Mouse (Mus musculus): ENCODE data around the gene Rtcb. TPM values are rescaled to one million over a fixed set of nuclear protein-coding genes. Genes with fewer than 3 reads are reported as not detected.
A peak's percentile ranks its signal among the peaks of the same experiment; 100 is the strongest.

Rtcb gene
- total RNA-seq (2021) = 10 to 100 TPM; 82.3 to 82.9 TPM
- long read RNA-seq, experiment 1, transcript Rtcb-201 (12 exons, 2,009 nt) = major isoform, 71 of 80 reads
- long read RNA-seq, experiment 1, partial matches to known transcripts = 5 of 80 reads
- long read RNA-seq, experiment 1, other reads (novel, unspliced or antisense) = 4 of 80 reads
- long read RNA-seq, experiment 2, transcript Rtcb-201 (12 exons, 2,009 nt) = major isoform, 32 of 39 reads
- long read RNA-seq, experiment 2, partial matches to known transcripts = 3 of 39 reads
- long read RNA-seq, experiment 2, other reads (novel, unspliced or antisense) = 4 of 39 reads

DNA sequence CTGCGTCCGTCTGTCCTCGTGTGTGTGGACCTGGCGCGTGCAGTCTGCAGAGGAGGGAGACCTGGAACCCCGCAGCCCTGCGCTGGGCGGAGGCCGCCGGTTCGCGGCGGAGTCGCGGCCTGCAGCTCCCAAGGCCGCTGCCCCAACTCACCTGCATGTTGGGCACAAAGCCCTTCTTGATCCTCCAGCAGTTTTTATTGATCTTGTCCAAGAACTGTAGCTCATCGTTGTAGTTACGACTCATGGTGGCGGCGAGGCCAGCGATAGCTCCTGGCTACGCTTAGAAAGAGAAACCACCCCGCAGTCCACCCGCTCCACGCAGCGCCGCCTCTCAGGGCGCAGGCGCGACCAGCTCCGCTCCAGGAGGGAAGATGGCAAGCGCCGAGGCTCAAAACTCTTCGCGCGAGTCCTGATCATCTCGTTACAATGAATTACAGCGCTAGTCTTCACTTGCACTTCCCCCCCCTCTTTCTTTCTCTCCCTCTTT is at the start of gene Rtcb:
Gene Rtcb (minus strand): TSS at position 360 of the 487 bp plus-strand sequence.
- DNase-seq = peak; percentile 97 to 100

DNA sequence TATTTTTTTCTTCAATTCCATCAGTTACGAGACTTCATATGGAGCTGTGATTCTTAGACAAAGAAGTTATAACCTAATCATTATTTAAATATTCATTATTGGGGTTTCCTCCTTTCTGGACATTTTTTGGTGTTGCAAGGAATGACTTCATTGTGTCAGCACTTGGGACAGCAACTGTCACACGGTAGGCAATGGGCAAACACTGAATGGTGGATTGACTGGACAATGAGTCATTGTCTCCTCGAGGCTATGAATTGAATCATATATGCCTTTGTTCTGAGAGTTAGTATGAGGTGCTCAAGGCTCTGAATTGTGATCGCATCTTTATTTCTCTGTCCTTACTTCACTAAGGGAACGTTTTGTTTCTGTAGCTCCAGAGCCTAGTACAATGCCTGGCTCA is 48.8 kb upstream of the Rtcb start:
- DNase-seq = no peak

DNA sequence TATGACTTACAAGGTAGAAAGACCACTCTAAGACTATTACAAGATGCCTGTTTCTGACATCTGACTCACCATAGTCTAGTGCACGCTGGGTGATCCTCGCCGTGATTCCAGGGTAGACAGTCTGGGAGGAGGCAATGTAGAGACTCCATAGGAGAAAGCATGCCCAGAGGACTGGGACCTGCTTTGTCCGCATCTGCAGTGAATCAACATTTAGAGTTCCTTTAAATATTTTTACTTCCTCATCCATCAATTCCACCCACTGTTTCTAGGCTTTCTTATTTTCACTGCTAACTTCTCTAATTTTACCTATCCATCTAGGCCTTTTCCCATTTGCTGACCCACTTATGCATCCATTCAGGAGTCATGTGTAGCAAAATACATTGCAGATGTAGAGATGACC is 42.8 kb upstream of the Rtcb start:
- no peak for DNase-seq

DNA sequence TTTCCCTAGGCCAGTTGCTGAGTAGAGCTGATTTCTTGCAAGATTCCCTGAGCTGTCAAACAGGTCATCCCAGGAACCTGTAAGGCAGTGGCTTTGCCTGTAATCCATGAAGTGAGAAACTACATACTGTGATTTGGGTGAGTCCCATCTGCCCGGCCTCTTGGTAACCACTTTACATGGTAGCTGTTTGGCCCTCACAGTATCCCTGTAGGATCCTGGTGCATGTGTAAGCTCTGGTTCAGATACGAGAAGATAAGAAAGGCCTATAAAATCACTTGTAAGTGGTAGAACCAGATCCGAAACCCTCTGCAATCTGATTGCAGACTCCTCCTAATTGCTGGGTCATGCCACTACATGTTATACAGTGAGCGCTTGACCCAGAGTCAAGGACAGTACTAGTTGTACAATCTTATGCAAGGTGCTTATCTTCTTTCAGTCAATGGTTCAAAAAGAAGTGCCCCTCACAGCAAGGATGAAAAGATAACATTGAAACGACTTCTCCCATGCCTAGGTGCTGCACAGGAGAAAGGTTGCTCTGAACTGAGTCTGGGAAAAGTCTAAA is 37.0 kb upstream of the Rtcb start:
- DNase-seq = no peak

DNA sequence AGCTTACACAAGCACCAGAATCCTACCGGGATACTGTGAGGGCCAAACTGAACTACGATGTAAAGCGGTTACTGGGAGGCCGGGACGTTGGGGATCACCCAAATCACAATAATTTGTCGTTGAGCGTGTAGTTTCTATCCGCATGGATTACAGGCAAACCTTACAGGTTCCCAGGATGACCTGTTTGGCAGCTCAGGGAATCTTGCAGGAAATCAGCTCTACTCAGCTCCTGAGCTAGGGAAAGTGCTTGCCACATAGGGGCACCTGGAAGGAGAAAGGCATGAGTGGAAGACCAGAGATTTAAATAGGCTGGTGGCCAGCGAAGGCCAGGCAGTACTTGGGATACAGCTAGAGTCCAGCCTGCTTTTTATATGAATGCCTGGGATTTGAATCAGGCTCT is 36.2 kb upstream of the Rtcb start:
- DNase-seq = no peak

DNA sequence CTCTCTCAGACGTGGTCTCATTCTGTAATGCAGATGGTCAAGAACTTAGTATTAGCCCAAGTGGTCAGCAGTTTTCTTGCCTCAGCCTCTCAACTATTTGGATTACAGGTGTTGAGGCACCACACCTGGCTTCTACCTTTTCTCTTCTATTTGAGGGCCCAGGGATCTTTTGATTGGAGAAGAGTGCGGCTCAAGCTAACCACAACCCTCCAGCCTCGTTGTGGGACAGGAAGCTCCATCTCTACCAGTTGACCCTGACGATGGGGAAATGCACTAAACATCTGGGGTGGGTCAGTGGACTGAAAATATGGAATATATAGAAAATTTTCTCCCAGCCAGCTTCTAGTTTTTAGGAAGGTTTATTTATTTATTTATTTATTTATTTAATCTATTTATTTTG is 34.8 kb upstream of the Rtcb start:
- DNase-seq = no peak

DNA sequence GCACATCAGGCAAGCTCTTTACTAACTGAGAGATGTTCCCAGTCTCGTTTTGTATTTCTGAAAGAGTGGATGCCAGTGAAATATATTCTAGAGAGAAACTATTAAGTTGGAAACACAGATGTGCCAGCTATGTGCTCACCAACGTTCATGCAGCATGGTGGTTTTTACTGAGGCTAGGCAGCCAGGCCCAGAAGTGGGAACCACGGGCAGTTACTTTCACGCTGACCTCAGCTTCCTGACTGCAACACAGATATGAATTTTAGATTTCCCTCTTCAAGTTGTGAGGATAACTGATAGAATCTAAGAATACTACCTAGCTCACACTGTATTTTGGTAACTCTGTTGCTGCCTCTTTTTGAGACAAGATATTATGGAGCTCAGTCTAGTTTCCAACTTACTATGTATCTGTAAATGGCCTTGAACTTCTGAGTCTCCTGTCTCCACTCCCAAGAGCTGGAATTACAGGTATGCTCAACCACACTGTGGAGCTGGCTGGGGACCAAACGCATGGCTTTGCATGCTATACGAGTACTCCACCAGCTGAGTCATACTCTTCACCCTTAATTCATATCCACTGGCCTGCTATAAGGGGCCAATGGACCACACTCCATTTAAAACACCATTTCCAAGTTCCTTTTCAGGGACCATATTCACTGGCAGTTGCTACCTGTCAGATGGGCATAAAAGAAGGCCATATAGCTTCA is 31.9 kb upstream of the Rtcb start:
- no peak for DNase-seq

DNA sequence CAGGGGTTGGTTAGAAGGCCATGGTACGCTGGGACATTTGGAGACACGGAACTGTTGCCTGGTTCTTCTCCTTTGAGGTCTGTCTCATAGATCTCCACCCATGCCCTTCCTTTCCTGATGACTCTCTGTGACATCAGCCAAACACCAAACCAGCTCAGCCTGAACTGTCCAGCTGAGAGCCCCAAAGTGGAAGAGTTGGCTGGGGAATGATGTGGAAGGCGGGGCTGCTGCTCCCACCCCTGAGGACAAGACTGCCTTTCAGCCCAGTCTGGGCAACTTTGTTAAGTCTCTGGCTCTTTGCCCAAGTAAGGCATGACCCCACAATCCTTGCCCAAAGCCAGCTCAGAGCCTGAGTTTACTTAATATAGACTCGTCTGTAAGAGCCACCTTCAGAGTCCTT is 15.3 kb upstream of the Rtcb start:
- no peak for DNase-seq

DNA sequence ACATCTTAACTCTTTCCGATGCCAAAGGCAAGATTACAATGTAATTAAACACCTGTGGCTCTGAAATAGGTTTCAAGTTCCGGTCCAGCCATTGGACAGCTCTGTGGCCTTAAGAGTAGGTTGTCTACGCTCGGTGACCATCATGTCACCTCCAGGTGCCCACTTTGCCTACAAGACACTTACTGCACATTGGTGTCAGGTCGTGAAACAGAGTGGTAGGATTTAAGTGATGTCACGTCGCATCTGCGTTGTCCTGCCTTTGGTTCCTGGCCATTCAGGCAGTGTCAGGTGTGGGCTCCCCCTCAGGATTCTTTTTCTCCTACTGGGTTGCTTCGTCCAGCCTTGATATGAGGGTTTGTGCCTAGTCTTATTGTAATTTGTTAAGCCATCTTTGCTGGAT is 14.2 kb upstream of the Rtcb start:
- no peak for DNase-seq

DNA sequence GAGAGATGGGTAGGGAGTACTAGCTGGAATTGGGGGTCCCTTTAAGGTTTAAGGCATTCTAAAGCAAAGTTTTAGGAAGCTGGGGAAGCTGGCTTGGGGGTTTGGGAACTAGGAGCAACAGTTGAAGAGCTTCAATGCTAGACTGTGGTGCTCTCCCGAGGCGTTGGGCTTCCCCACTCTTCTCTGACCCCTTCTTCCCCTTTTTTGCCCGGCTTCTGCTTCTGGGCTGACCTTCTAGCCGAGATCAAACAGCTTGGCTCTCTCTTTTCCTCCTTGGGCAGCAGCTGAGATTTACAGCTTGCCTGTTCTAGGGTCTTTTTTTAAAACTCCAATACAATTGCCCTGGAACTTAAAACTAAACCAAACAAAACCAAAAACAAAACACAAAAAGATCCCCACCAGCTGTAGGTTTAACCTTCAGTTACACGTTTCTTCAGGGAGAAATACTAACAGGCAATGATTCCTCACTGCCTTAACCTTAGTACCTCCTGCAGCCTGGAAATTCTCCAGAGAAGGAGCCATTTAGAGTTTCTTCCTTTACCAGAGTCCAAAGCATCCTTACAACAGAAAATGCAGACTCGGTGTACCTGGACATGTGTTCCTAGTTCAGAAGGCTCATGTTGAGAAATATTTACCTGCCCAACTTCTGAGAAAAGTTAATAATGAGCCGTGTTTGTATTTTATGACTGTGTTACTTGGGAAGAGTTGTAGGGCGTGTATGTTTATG is 12.4 kb upstream of the Rtcb start:
- DNase-seq = no peak

DNA sequence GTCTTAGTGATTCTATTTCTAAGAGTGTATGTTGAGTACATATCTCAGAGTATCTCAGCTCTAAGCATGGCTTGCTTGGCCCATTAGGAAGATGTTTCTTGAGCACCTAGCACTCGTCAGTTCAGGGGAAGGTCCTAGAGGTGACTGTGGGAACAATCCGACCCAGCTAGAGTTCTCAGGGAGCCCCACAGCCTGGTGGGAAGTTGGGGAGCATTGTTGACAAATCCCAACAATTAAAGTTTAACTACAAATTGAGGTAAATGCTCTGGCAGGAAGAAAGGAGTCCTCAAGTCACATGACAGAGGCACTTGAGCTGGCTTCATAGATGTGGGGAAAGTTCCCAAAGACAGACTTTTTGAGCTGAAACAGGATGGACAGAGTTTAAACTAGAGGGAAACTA is 11.1 kb upstream of the Rtcb start:
- no peak for DNase-seq

DNA sequence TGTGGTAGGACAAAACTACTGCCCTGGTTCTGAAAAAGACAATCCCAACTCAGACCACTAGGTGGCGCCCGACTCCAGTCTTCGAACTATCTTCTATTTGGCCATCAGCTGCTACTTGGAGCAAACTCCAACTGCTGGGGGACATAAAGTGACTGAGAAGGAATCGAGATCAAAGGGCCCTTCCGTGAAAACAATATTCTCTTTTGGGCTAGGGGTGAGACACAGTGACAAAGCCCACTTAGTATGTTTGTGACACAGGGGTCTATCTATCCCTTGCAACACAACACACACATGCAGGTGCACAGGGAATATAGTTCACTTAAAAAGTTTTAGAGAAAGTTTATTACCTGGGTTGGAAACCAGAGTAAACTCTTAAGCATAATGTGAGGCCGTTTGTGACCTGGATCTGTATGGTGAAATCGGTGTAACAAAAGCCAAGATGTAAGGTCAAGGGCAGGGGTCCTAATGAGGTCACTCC is 10.6 kb upstream of the Rtcb start:
- peak; percentile 60 to 92 for DNase-seq

DNA sequence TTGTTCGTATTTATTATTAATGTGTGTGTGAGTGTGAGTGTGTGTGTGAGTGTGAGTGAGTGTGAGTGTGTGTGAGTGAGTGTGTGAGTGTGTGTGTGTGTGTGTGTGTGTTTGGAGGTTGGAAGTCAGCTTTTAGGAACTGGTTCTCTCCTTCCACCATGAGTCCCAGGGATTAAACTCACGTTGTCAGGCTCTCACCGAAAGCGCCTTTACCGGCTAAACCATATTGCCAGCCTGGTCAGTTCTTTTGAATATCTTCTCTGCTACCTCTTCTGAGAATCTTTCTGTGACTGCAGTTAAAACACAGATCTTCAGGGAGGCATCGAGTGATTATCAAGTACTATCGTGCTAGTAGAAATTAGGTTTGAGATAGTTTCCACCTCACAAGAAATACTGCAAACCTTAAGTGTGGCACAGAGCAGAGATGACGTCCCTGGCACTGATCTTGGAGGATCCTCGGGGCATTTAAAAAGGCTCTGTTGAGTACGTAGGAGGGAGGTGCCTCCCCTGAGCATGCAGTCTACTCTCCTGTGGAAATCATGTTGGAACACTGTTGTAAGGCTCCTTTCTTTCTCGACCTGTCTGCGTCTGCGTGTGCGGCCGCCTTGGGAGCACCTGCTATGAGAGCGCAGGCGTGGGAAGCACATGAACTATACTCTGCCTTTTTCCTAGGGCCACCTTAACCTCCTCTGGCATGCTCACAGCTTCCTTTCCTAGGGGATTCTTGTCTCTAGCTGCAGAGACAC is 10.0 kb upstream of the Rtcb start:
- no peak for DNase-seq

DNA sequence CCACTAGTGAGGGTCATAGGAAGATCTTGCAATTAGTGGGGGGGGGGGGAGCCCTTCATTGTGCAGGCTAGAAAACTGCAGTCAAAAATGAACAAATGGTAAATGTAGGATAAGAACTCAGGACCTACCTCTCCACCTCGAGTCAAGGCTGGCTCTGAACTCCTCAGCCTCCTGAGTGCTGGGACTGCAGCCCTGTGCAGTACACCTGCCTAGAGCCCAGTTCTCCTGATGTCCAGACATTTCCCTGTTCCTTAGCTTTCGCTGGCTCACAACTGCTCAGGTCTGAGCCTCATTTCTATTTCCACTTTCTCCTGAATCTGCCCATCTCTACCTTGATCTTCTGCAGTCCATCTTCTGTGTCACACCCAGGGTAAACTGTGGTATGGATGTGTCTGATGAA is 8.9 kb upstream of the Rtcb start:
- no peak for DNase-seq

DNA sequence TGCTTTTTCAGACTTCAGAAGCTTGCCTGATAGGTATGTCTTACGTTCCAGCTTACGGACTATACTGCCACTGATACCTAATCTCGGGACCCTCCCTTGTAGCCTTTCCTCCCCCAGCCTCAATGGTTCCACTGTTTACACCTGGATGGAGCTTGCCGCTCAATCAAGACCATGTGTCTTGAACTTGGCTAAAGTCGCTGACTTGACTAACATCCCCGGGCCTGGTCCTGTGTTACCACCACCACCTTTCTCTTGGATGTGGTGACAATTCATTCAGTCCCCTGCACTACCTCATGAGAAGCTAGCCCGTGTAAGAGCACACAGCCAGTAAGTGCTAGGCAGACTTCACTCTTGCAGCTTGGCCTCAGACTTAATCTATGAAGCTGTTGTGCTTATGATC is 6.7 kb upstream of the Rtcb start:
- DNase-seq = no peak

DNA sequence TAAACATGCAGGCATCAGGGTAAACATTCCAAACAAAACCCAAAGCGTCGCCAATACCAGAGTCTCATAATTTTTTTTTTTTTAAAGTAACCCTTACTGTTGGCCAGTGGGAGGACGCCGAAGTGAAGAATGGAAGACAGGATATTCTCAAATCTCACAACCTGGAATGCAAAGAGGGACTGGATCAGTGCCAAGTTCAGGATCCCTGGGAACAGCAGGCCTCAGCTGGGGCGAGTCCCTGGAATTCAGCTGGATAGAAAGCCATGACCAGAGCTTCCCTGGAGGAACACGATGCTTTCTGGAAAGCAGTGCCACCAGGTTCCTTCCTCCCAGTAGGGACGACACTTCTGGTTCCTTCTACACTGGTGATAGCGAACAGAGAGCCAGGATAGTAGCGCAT is 5.3 kb upstream of the Rtcb start:
- DNase-seq = no peak

DNA sequence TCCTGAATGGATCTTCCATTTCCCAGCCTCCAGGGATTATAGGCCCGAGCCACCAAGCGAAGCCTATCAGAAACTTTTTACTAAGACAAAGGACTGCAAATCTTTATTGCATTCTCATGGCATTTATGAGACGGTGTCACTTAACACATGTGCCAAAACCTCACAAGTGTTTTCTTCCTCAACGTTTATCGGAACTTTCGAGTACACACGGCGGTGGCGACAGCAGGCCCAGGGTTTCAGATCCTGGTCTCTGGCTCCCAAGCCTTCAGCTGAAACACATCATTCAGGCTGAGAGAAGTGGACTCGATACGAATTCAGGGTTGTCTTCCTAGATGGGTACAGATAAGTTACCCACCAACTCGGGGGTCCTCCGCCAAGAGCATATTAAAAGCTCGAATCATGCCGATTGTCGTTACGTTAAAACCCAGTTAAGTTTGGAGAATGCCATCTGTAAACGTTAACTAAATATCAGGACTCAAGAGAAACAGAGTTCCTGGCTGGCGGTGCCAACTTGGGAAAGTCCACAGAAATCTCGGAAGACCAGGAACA is 678 bp downstream of the Rtcb start:
- DNase-seq = peak in 1 of 2 experiments; percentile 13

DNA sequence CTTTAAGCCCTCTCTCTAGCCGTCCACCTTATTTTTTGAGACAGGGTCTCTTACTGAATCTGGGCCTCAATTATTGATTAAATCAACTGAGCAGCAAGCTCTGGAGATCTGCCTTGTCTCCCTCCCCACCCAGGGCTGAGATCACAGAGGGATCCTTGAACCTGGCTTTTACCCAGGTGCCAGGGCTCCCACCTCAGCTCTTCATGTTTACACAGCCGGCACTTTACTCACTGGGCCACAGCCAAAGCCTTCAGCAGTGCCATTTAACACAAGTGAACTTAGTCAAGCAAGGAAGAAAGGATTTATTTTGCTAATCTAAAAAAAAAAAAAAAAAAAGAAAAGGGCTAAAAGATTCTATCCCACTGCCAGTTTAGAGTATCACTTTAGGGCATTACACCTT is 3.2 kb downstream of the Rtcb start:
- no peak for DNase-seq

DNA sequence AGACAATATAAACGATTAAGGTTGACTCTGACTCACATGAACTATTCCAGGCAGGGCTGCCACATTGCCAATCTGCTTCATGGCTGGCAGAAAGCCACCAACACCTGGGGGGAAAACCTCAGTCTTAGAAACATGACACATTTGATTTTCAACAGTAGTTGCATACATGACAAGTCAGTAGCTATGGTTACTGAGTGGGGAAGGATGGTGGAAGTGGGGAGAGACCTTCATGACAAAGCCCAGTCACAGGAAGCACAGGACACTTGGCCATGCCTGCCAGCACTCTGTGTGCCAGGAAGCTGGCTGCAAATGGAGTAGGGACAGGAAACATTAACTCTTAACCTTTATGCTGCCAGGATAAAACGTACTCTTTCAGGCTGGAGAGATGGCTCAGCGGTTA is 4.2 kb downstream of the Rtcb start:
- DNase-seq = no peak

DNA sequence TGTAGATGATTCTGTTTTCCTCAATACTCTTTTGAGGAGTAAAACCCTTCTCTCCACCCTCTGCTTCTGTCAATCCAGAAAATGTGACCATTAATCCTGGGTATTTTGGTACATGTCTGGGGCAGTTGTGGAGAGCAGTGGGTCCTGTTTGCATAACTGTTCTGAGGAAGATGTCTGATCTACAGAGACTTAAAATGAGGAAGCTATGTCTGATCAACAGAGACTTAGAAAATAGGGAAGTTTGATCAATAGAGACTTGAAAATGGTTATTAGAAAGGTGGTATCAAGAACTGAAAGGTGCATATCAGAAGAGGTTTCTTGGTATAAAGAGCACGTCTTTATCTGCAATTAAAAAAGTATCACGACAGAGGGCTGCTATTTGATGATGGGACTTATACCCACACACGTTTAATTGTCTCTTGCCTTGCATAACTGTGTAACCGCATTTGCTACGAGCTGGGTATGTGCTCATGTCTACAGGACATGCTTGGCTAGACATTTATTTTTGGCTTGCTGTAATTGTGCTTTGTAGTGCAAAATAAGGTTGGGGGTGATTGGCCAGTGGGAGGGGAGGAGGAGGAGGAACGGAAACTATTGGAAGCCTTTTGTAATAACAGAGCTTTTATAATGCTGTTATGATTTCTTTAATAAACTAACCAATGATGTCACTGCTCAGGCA is 5.7 kb downstream of the Rtcb start:
- DNase-seq = no peak
